27 mouse cellular contexts compared by ENCODE assay signal in genomic region chr2:83224018-83224417, GRCm38 (mm10).
"Had no signal": no experiment of that assay in that cellular context is flagged by ENCODE, and none has a peak within 500 bp of the region (broad histone marks: within the 10 kb centered on the region; RNA-seq: fewer than 3 reads in every experiment).

No protein-coding gene starts in this region.

- H3K4me2 ChIP-seq: heart, embryonic 13.5 days; heart, embryonic 15.5 days; hindbrain, embryonic 13.5 days; hindbrain, embryonic 15.5 days; kidney, embryonic 15.5 days; limb, embryonic 13.5 days; limb, embryonic 15.5 days; liver, embryonic 12.5 days had no signal

- H3K9me3 ChIP-seq: heart, embryonic 10.5 days; heart, embryonic 13.5 days; heart, embryonic 15.5 days; hindbrain, embryonic 13.5 days; hindbrain, embryonic 15.5 days; kidney, embryonic 15.5 days; limb, embryonic 13.5 days; limb, embryonic 15.5 days; liver, embryonic 12.5 days had no signal

- H3K4me3 ChIP-seq: gastrocnemius, adult 2 months; heart, embryonic 10.5 days; heart, embryonic 13.5 days; heart, embryonic 15.5 days; hindbrain, embryonic 13.5 days; hindbrain, embryonic 15.5 days; kidney, embryonic 15.5 days; limb, embryonic 13.5 days; limb, embryonic 15.5 days; liver, embryonic 12.5 days had no signal

- H3K27ac ChIP-seq: gastrocnemius, adult 2 months; heart, embryonic 10.5 days; heart, embryonic 13.5 days; heart, embryonic 15.5 days; hindbrain, embryonic 13.5 days; hindbrain, embryonic 15.5 days; hindbrain, postnatal 0 days; kidney, embryonic 15.5 days; kidney, postnatal 0 days; limb, embryonic 13.5 days; limb, embryonic 15.5 days; liver, embryonic 12.5 days; liver, embryonic 14.5 days had no signal

- DNase-seq: gastrocnemius, adult 2 months; gastrocnemius, postnatal 10 days; gastrocnemius, postnatal 25 days; heart, adult 18-20 months; heart, postnatal 14 days; heart, postnatal 36 days; kidney, adult 11 months; kidney, adult 2 months; kidney, adult 9 months; kidney, postnatal 14 days; kidney, postnatal 36 days; layer of hippocampus, adult 9-11 months; layer of hippocampus, postnatal 36 days; left cerebral cortex, postnatal 4 days had no signal

- H3K4me1 ChIP-seq: heart, embryonic 10.5 days; heart, embryonic 13.5 days; heart, embryonic 15.5 days; hindbrain, embryonic 13.5 days; hindbrain, embryonic 15.5 days; kidney, embryonic 15.5 days; limb, embryonic 13.5 days; limb, embryonic 15.5 days; liver, embryonic 12.5 days had no signal

- ATAC-seq: hindbrain, postnatal 0 days; intestine, embryonic 16.5 days; liver, embryonic 12.5 days had no signal

- H3K9ac ChIP-seq: heart, embryonic 13.5 days; heart, embryonic 15.5 days; hindbrain, embryonic 13.5 days; hindbrain, embryonic 15.5 days; kidney, embryonic 15.5 days; limb, embryonic 13.5 days; limb, embryonic 15.5 days; liver, embryonic 12.5 days; liver, embryonic 14.5 days had no signal

- H3K36me3 ChIP-seq: heart, embryonic 10.5 days; heart, embryonic 13.5 days; heart, embryonic 15.5 days; hindbrain, embryonic 13.5 days; hindbrain, embryonic 15.5 days; kidney, embryonic 15.5 days; limb, embryonic 13.5 days; limb, embryonic 15.5 days; liver, embryonic 12.5 days had no signal

- H3K27me3 ChIP-seq: heart, embryonic 13.5 days; heart, embryonic 15.5 days; hindbrain, embryonic 13.5 days; hindbrain, embryonic 15.5 days; kidney, embryonic 15.5 days; limb, embryonic 13.5 days; limb, embryonic 15.5 days; liver, embryonic 12.5 days had no signal
